In genomic region chr17:71087396-71088153, GRCm38 (mm10) we compare ENCODE assay signal across 14 mouse cellular contexts.
A peak's percentile ranks its signal among the peaks of the same experiment; 100 is the strongest.
DNase-seq lines count a peak whose midpoint lies in the region; ATAC-seq and TF ChIP-seq lines count a peak whose summit lies in the region.
"Had no signal": no experiment of that assay in that cellular context is flagged by ENCODE, and none has a peak within 500 bp of the region (broad histone marks: within the 10 kb centered on the region; RNA-seq: fewer than 3 reads in every experiment).

No protein-coding gene starts in this region.

- 90% methylated on average over 8 of the region's 8 CpGs for WGBS in midbrain, embryonic 16.5 days

- H3K27me3 ChIP-seq in midbrain, embryonic 16.5 days (ENCODE audit: control insufficient read depth, insufficient read depth, low read depth, low read length) = no peaks in the 10 kb centered on the region
- H3K27me3 ChIP-seq: forebrain, embryonic 13.5 days; Patski had no signal

- no peaks in the 10 kb centered on the region for H3K4me1 ChIP-seq in midbrain, embryonic 16.5 days (ENCODE audit: control insufficient read depth, insufficient read depth, low read length)
- H3K4me1 ChIP-seq: forebrain, embryonic 13.5 days had no signal

- H3K36me3 ChIP-seq in midbrain, embryonic 16.5 days (ENCODE audit: control insufficient read depth, insufficient read depth, low read length) = no peaks in the 10 kb centered on the region
- H3K36me3 ChIP-seq: embryonic facial prominence, embryonic 10.5 days; midbrain, embryonic 10.5 days had no signal

- intact Hi-C loops in gastrocnemius, adult 2 months (cut with DNase I) = no loop called here

- H3K27ac ChIP-seq in gastrocnemius, adult 2 months = peak overlapping the region; percentile 83
- no peak overlapping the region for H3K27ac ChIP-seq in midbrain, embryonic 16.5 days (ENCODE audit: low read length)
- H3K27ac ChIP-seq: embryonic facial prominence, embryonic 10.5 days; forebrain, embryonic 13.5 days; midbrain, embryonic 10.5 days had no signal

- H3K4me2 ChIP-seq in midbrain, embryonic 16.5 days (ENCODE audit: low read length) = no peak overlapping the region
- H3K4me2 ChIP-seq: forebrain, embryonic 13.5 days had no signal

- H3K9ac ChIP-seq in midbrain, embryonic 16.5 days (ENCODE audit: low read depth, low read length) = no peak overlapping the region
- H3K9ac ChIP-seq: forebrain, embryonic 13.5 days had no signal

- no peaks in the 10 kb centered on the region for H3K9me3 ChIP-seq in midbrain, embryonic 16.5 days (replicated peaks; ENCODE audit: control insufficient read depth, low read length, poor library complexity, severe bottlenecking)
- H3K9me3 ChIP-seq: embryonic facial prominence, embryonic 10.5 days; forebrain, embryonic 13.5 days; midbrain, embryonic 10.5 days had no signal

- DNase-seq in gastrocnemius, adult 2 months = no peak
- DNase-seq in gastrocnemius, adult 8-10 months (ENCODE audit: low spot score in 2 of 2) = no peak
- peak; percentile 48 to 49 for DNase-seq in kidney, postnatal 36 days
- DNase-seq in lung, postnatal 14 days = peak; percentile 66
- DNase-seq in right cerebral cortex, adult 18-20 months = no peak
- DNase-seq in layer of hippocampus, postnatal 14 days (ENCODE audit: low spot score in 2 of 2) = no peak
- DNase-seq: adrenal gland, adult 8-10 months had no signal

- no peak overlapping the region for H3K4me3 ChIP-seq in gastrocnemius, adult 2 months
- H3K4me3 ChIP-seq in midbrain, embryonic 16.5 days (ENCODE audit: low read depth, low read length) = no peak overlapping the region
- H3K4me3 ChIP-seq: embryonic facial prominence, embryonic 10.5 days; forebrain, embryonic 13.5 days; midbrain, embryonic 10.5 days had no signal

- peak; percentile 20; the same call in 1 of the 2 replicates for ATAC-seq in erythroblast, adult 5-6 weeks (replicated peaks; ENCODE audit: low FRiP score, poor library complexity, severe bottlenecking)
- no peak for ATAC-seq in midbrain, embryonic 16.5 days
- ATAC-seq: hindbrain, embryonic 16.5 days; Patski had no signal

- TF ChIP-seq CTCF in gastrocnemius, adult 2 months (IDR thresholded peaks at IDR 0.05) = peak; percentile 21

Comparison
In these comparisons a context has a peak if more than half of its experiments do, and no peak if none do; other contexts are left out.
1. DNase-seq: peak in kidney, postnatal 36 days (2 of 2) and lung, postnatal 14 days (single experiment); none in gastrocnemius, adult 2 months (single experiment), gastrocnemius, adult 8-10 months (0 of 2), right cerebral cortex, adult 18-20 months (single experiment) and layer of hippocampus, postnatal 14 days (0 of 2).